Mouse (Mus musculus) CH12.LX (cell line): ENCODE measurements around the gene Nudt16.

Experiments used
- MYC ChIP-seq: IDR thresholded peaks from 2 replicates; pipeline ENCODE4 v1.6.1; 2011; ENCODE audit warnings: low read depth, mild to moderate bottlenecking, improper control_type of control experiment, low read length
- TBP ChIP-seq: conservative IDR thresholded peaks from 2 replicates; pipeline ENCODE4 v1.6.1; 2011; ENCODE audit warnings: low read depth, low read length, improper control_type of control experiment

DNA sequence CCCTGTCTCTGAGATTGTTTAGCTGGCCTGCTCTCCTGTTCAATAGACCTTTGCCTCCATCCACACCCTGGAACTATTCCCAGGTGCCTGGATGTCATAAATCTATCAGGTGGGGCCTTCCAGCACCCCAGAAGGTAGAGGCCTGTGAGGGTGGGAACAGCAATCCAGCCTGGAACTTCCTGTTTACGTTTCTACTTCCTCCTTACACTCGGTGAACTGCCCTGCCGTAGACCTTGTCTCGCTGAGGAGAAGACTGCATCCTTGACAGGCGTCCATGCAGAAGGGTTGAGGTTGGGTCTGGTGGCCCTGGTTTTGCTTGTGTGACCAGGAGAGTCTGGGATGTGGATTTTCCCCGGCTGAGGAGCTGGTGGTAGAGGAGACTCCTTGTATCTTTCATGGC lies 7.6 kb upstream of the Nudt16 start:
- TF ChIP-seq MYC (no peak), TBP (no peak)
